Comparison of ENCODE assay signal across 8 mouse cellular contexts in the genomic region with DNA sequence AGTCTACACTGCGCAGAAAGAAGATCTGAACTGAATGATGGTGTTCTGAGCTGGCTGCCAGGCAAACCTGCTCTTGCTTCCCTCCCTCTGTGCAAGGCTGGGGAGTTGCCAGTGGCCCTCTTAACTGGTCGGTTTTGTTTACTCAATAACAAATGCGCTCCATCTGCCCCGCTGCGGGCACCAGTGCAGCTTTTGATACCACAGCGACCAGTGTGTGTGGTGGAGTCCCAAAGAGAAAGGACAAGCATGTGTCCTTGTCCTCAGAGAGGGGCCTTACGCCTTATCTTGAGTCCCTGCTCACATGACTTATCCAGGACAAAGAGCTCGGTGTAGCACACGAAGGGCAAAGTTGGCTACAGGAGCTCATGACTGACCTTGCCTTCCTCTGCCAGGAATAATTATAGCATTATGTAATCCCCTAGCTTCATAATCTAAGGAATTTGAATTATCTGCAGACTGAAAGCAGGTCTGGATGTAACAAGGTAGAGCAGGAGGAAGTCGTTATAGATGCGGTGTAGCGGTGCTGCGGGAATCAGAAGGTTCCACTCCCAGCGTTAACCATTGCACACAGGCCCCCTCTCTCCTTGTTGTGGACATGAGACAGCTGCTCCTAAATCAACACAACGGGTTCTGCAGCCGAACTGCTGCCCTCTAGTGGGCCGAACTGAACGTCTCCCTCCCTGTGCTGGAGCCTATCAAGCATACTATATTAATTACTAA. TPM values are rescaled to one million over a fixed set of nuclear protein-coding genes. Genes with fewer than 3 reads are reported as not detected.
DNase-seq lines count a peak whose midpoint lies in the region; ATAC-seq and TF ChIP-seq lines count a peak whose summit lies in the region.

No protein-coding gene starts in this region.

- no peak overlapping the region for H3K4me3 ChIP-seq in embryonic facial prominence, embryonic 13.5 days
- no peak overlapping the region for H3K4me3 ChIP-seq in kidney, adult 2 months (ENCODE audit: insufficient read depth, low read depth, low read length)
- no peak overlapping the region for H3K4me3 ChIP-seq in limb, embryonic 11.5 days (ENCODE audit: low read depth, low read length)
- no peak overlapping the region for H3K4me3 ChIP-seq in midbrain, embryonic 15.5 days
- no peak overlapping the region for H3K4me3 ChIP-seq in spleen, adult 2 months (ENCODE audit: extremely low read depth, insufficient read depth, insufficient read length)

- H3K4me2 ChIP-seq in embryonic facial prominence, embryonic 13.5 days = peak overlapping the region; percentile 14; the same call in 1 of the 2 replicates
- H3K4me2 ChIP-seq in limb, embryonic 11.5 days (ENCODE audit: low read depth, severe bottlenecking) = no peak overlapping the region
- no peak overlapping the region for H3K4me2 ChIP-seq in midbrain, embryonic 15.5 days

- peak; percentile 91 for TF ChIP-seq CTCF in kidney, adult 2 months (conservative IDR thresholded peaks at IDR 0.05; ENCODE audit: insufficient read depth, insufficient read length, low read depth, low read length)
- peak; percentile 63; the same call in 1 of the 2 replicates for TF ChIP-seq CTCF in spleen, adult 2 months (IDR thresholded peaks at IDR 0.05; ENCODE audit: extremely low read depth, insufficient read depth, insufficient read length, insufficient replicate concordance)

- no peak overlapping the region for H3K27ac ChIP-seq in embryonic facial prominence, embryonic 13.5 days
- H3K27ac ChIP-seq in kidney, adult 2 months (ENCODE audit: insufficient read depth, low read depth, low read length) = peak overlapping the region; percentile 98
- H3K27ac ChIP-seq in limb, embryonic 11.5 days (replicated peaks; ENCODE audit: low read depth, low read length) = no peak overlapping the region
- H3K27ac ChIP-seq in midbrain, embryonic 15.5 days = no peak overlapping the region; the same call in 1 of the 2 replicates
- H3K27ac ChIP-seq in spleen, adult 2 months (ENCODE audit: insufficient read depth, low read length) = no peak overlapping the region

- H3K27me3 ChIP-seq in embryonic facial prominence, embryonic 13.5 days = no peaks in the 10 kb centered on the region
- H3K27me3 ChIP-seq in kidney, adult 2 months (replicated peaks; ENCODE audit: control insufficient read depth, insufficient read depth, low read length) = no peaks in the 10 kb centered on the region
- no peaks in the 10 kb centered on the region for H3K27me3 ChIP-seq in limb, embryonic 11.5 days (ENCODE audit: control insufficient read depth, insufficient read depth, low read length)
- no peaks in the 10 kb centered on the region for H3K27me3 ChIP-seq in midbrain, embryonic 15.5 days (replicated peaks)
- H3K27me3 ChIP-seq in spleen, adult 2 months (ENCODE audit: control insufficient read depth, insufficient read depth, low read length) = no peaks in the 10 kb centered on the region

- H3K36me3 ChIP-seq in embryonic facial prominence, embryonic 13.5 days = peaks cover 14% of the 10 kb centered on the region; the same call in 1 of the 2 replicates
- no peaks in the 10 kb centered on the region; the same call in 1 of the 2 replicates for H3K36me3 ChIP-seq in kidney, adult 2 months (ENCODE audit: control insufficient read depth, insufficient read depth, low read length)
- H3K36me3 ChIP-seq in limb, embryonic 11.5 days (ENCODE audit: control insufficient read depth, insufficient read depth, low read length) = no peaks in the 10 kb centered on the region
- peaks cover 2% of the 10 kb centered on the region for H3K36me3 ChIP-seq in midbrain, embryonic 15.5 days (replicated peaks)
- H3K36me3 ChIP-seq in spleen, adult 2 months (ENCODE audit: control insufficient read depth, insufficient read depth, low read length) = no peaks in the 10 kb centered on the region

- H3K9ac ChIP-seq in embryonic facial prominence, embryonic 13.5 days = no peak overlapping the region
- no peak overlapping the region for H3K9ac ChIP-seq in limb, embryonic 11.5 days (ENCODE audit: low read length)
- H3K9ac ChIP-seq in midbrain, embryonic 15.5 days = no peak overlapping the region

- H3K9me3 ChIP-seq in embryonic facial prominence, embryonic 13.5 days = no peaks in the 10 kb centered on the region
- no peaks in the 10 kb centered on the region for H3K9me3 ChIP-seq in limb, embryonic 11.5 days (ENCODE audit: control insufficient read depth, low read length)
- H3K9me3 ChIP-seq in midbrain, embryonic 15.5 days = no peaks in the 10 kb centered on the region

- TF ChIP-seq POLR2A in kidney, adult 2 months (IDR thresholded peaks at IDR 0.05; ENCODE audit: low read depth, low read length) = no peak
- TF ChIP-seq POLR2A in spleen, adult 2 months (IDR thresholded peaks at IDR 0.05; ENCODE audit: low read depth, low read length) = no peak

- ATAC-seq in embryonic facial prominence, embryonic 13.5 days (ENCODE audit: insufficient number of reproducible peaks, insufficient read depth, low FRiP score, low TSS enrichment, low read depth) = 0 out of 2 replicates have a peak, but pooled peaks have one; percentile 56
- peak; percentile 75; the same call in 1 of the 2 replicates for ATAC-seq in limb, embryonic 11.5 days (ENCODE audit: insufficient number of reproducible peaks, low FRiP score, low TSS enrichment, low read depth)
- peak; percentile 94 for ATAC-seq in midbrain, embryonic 15.5 days (replicated peaks)

- DNase-seq in 416B (ENCODE audit: low read depth) = peak; percentile 73
- DNase-seq in adrenal gland, postnatal 25 days = peak; percentile 79
- peak; percentile 82 for DNase-seq in heart, adult 8-10 months (ENCODE audit: low spot score)
- DNase-seq in kidney, adult 2 months = peak; percentile 89
- peak; percentile 82 for DNase-seq in limb, embryonic 11.5 days (ENCODE audit: low spot score)
- DNase-seq in spleen, adult 2 months (ENCODE audit: low read depth in 1 of 2, low spot score in 2 of 2) = peak; percentile 7 to 53

- 30% methylated on average over 18 of the region's 18 CpGs for WGBS in embryonic facial prominence, embryonic 13.5 days
- 15% methylated on average over 18 of the region's 18 CpGs for WGBS in kidney, adult 2 months
- WGBS in limb, embryonic 11.5 days = 39% methylated on average over 18 of the region's 18 CpGs
- WGBS in midbrain, embryonic 15.5 days = 33% methylated on average over 18 of the region's 18 CpGs
- WGBS in spleen, adult 2 months = 53% methylated on average over 18 of the region's 18 CpGs

- peaks cover 7% of the 10 kb centered on the region for H3K4me1 ChIP-seq in embryonic facial prominence, embryonic 13.5 days
- peaks cover 11% of the 10 kb centered on the region for H3K4me1 ChIP-seq in kidney, adult 2 months (ENCODE audit: control insufficient read depth, insufficient read depth, low read length)
- peaks cover 5% of the 10 kb centered on the region; the same call in 1 of the 2 replicates for H3K4me1 ChIP-seq in limb, embryonic 11.5 days (ENCODE audit: control insufficient read depth, insufficient read depth, low read length)
- peaks cover 5% of the 10 kb centered on the region; the same call in 1 of the 2 replicates for H3K4me1 ChIP-seq in midbrain, embryonic 15.5 days
- no peaks in the 10 kb centered on the region for H3K4me1 ChIP-seq in spleen, adult 2 months (ENCODE audit: control insufficient read depth, insufficient read depth, insufficient read length)

RNA-seq across cellular contexts. Expression of gene F3, which starts 12.8 kb away (rescaled TPM):
- total RNA-seq in adrenal gland, postnatal 25 days (2021) = 9.1 and 10.0 TPM in 2 replicates
- 15.6 and 21.2 TPM in 2 replicates for polyA plus RNA-seq in embryonic facial prominence, embryonic 13.5 days (2015; fragmentation: Nextera tagmentation; extraction: Ambion mirVana)
- total RNA-seq in heart, adult 8-10 months (2022) = 10 to 100 TPM; 21.5 to 33.6 (median 24.0) TPM
- 16.8 and 17.4 TPM in 2 replicates for polyA plus RNA-seq in kidney, adult 2 months (2012; rRNA removed)
- 4.4 and 5.1 TPM in 2 replicates for polyA plus RNA-seq in limb, embryonic 11.5 days (2014; fragmentation: Nextera tagmentation; extraction: Ambion mirVana)
- polyA plus RNA-seq in midbrain, embryonic 15.5 days (2015; fragmentation: Nextera tagmentation; extraction: Ambion mirVana) = 7.3 and 9.1 TPM in 2 replicates
- 3.1 and 3.4 TPM in 2 replicates for polyA plus RNA-seq in spleen, adult 2 months (2012; rRNA removed)

Comparison
In these comparisons a context has a peak if more than half of its experiments do, and no peak if none do; other contexts are left out.
1. DNase-seq: peak in every context shown above with its lines; median percentile 89 in kidney, adult 2 months; 82 in heart, adult 8-10 months; 82 in limb, embryonic 11.5 days; 79 in adrenal gland, postnatal 25 days; 73 in 416B; 30 in spleen, adult 2 months.